ENCODE assay signal across 8 mouse cellular contexts in genomic region chr11:101083083-101083697, GRCm38 (mm10). TPM values are rescaled to one million over a fixed set of nuclear protein-coding genes. Genes with fewer than 3 reads are reported as not detected.
DNase-seq lines count a peak whose midpoint lies in the region; ATAC-seq and TF ChIP-seq lines count a peak whose summit lies in the region.

No protein-coding gene starts in this region.

- peaks cover 10% of the 10 kb centered on the region; the same call in 1 of the 2 replicates for H3K36me3 ChIP-seq in kidney, postnatal 0 days (ENCODE audit: insufficient read depth, low read length)
- H3K36me3 ChIP-seq in midbrain, embryonic 14.5 days (ENCODE audit: control insufficient read depth, insufficient read depth, low read length) = peaks cover 10% of the 10 kb centered on the region

- TF ChIP-seq CTCF in kidney, postnatal 0 days (IDR thresholded peaks at IDR 0.05; ENCODE audit: low read depth) = no peak

- H3K4me1 ChIP-seq in kidney, postnatal 0 days (replicated peaks; ENCODE audit: insufficient read depth, low read length) = peaks cover 32% of the 10 kb centered on the region
- peaks cover 32% of the 10 kb centered on the region for H3K4me1 ChIP-seq in midbrain, embryonic 14.5 days (ENCODE audit: control insufficient read depth, insufficient read depth, low read length)

- H3K4me3 ChIP-seq in kidney, postnatal 0 days (replicated peaks; ENCODE audit: low read depth, low read length) = peak overlapping the region; percentile 72
- H3K4me3 ChIP-seq in midbrain, embryonic 14.5 days (replicated peaks; ENCODE audit: low read depth, low read length) = peak overlapping the region; percentile 68

- DNase-seq in adrenal gland, adult 2 months = peak; percentile 67
- no peak for DNase-seq in adrenal gland, postnatal 25 days
- DNase-seq in thymus, postnatal 4 days = peak; percentile 31
- no peak for DNase-seq in thymus, postnatal 36 days
- DNase-seq in kidney, postnatal 0 days (ENCODE audit: low spot score) = no peak
- DNase-seq in midbrain, embryonic 14.5 days = no peak
- no peak for DNase-seq in right cerebral cortex, adult 2 months (ENCODE audit: low spot score in 2 of 2)
- no peak for DNase-seq in left cerebral cortex, adult 8-10 months (ENCODE audit: low spot score in 2 of 2)

- no peaks in the 10 kb centered on the region for H3K9me3 ChIP-seq in kidney, postnatal 0 days (replicated peaks; ENCODE audit: low read length)
- no peaks in the 10 kb centered on the region for H3K9me3 ChIP-seq in midbrain, embryonic 14.5 days (ENCODE audit: control insufficient read depth, low read length)

- peak overlapping the region; percentile 86 for H3K4me2 ChIP-seq in kidney, postnatal 0 days (ENCODE audit: low read length)
- peak overlapping the region; percentile 100 for H3K4me2 ChIP-seq in midbrain, embryonic 14.5 days (ENCODE audit: low read length)

- peak overlapping the region; percentile 93 for H3K27ac ChIP-seq in kidney, postnatal 0 days
- peak overlapping the region; percentile 89 for H3K27ac ChIP-seq in midbrain, embryonic 14.5 days (replicated peaks; ENCODE audit: low read depth, low read length)

- 30% methylated on average over 19 of the region's 19 CpGs for WGBS in kidney, postnatal 0 days
- WGBS in midbrain, embryonic 14.5 days = 37% methylated on average over 19 of the region's 19 CpGs

- peaks cover 26% of the 10 kb centered on the region for H3K27me3 ChIP-seq in kidney, postnatal 0 days (ENCODE audit: insufficient read depth, low read length)
- peaks cover 31% of the 10 kb centered on the region for H3K27me3 ChIP-seq in midbrain, embryonic 14.5 days (ENCODE audit: control insufficient read depth, insufficient read depth, low read length)

- ATAC-seq in kidney, postnatal 0 days (replicated peaks; ENCODE audit: low FRiP score, low read depth) = peak; percentile 26
- ATAC-seq in midbrain, embryonic 14.5 days (ENCODE audit: low FRiP score, low TSS enrichment) = no peak; the same call in 1 of the 2 replicates

- H3K9ac ChIP-seq in kidney, postnatal 0 days (ENCODE audit: low read depth, low read length) = peak overlapping the region; percentile 83
- H3K9ac ChIP-seq in midbrain, embryonic 14.5 days (replicated peaks; ENCODE audit: low read length) = peak overlapping the region; percentile 84

RNA-seq across cellular contexts. Expression of gene Coasy, which starts 0.8 kb away (rescaled TPM):
- 10 to 100 TPM; 86.9 to 90.5 TPM for total RNA-seq in adrenal gland, adult 2 months (2021)
- 178 and 187 TPM in 2 replicates for polyA plus RNA-seq in adrenal gland, adult 2 months (2012; rRNA removed)
- total RNA-seq in adrenal gland, postnatal 25 days (2021) = 93.5 and 115 TPM in 2 replicates
- 55.3 and 55.9 TPM in 2 replicates for polyA plus RNA-seq in kidney, postnatal 0 days (2015; fragmentation: Nextera tagmentation; extraction: Ambion mirVana)
- 43.6 and 44.4 TPM in 2 replicates for polyA plus RNA-seq in midbrain, embryonic 14.5 days (2014; fragmentation: Nextera tagmentation; extraction: Ambion mirVana)
- total RNA-seq in left cerebral cortex, adult 8-10 months (2022) = 10 to 100 TPM; 20.7 to 26.2 (median 23.7) TPM

RNA-seq across cellular contexts. Expression of gene Mlx, which starts 3.9 kb away (rescaled TPM):
- 10 to 100 TPM; 57.8 to 72.3 TPM for total RNA-seq in adrenal gland, adult 2 months (2021)
- 36.3 and 42.4 TPM in 2 replicates for polyA plus RNA-seq in adrenal gland, adult 2 months (2012; rRNA removed)
- total RNA-seq in adrenal gland, postnatal 25 days (2021) = 55.2 and 70.0 TPM in 2 replicates
- polyA plus RNA-seq in kidney, postnatal 0 days (2015; fragmentation: Nextera tagmentation; extraction: Ambion mirVana) = 45.7 and 46.0 TPM in 2 replicates
- 92.9 and 100 TPM in 2 replicates for polyA plus RNA-seq in midbrain, embryonic 14.5 days (2014; fragmentation: Nextera tagmentation; extraction: Ambion mirVana)
- total RNA-seq in left cerebral cortex, adult 8-10 months (2022) = 10 to 100 TPM; 31.1 to 41.9 (median 37.1) TPM

RNA-seq across cellular contexts. Expression of gene Hsd17b1, which starts 5.0 kb away (rescaled TPM):
- total RNA-seq in adrenal gland, adult 2 months (2021) = 1 to 10 TPM; 1.1 to 2.5 TPM
- 2.1 and 2.3 TPM in 2 replicates for polyA plus RNA-seq in adrenal gland, adult 2 months (2012; rRNA removed)
- total RNA-seq in adrenal gland, postnatal 25 days (2021) = 2.6 and 3.3 TPM in 2 replicates
- polyA plus RNA-seq in kidney, postnatal 0 days (2015; fragmentation: Nextera tagmentation; extraction: Ambion mirVana) = 0.13 and 0.42 TPM in 2 replicates
- polyA plus RNA-seq in midbrain, embryonic 14.5 days (2014; fragmentation: Nextera tagmentation; extraction: Ambion mirVana) = 0.16 and 0.43 TPM in 2 replicates
- 1 to 10 TPM in 1 of 4 experiments, under 1 TPM in 3; 0.46 to 1.8 (median 0.60) TPM for total RNA-seq in left cerebral cortex, adult 8-10 months (2022)

RNA-seq across cellular contexts. Expression of gene Psmc3ip, which starts 12.0 kb away (rescaled TPM):
- 1 to 10 TPM; 3.6 to 5.9 TPM for total RNA-seq in adrenal gland, adult 2 months (2021)
- 0.38 and 0.71 TPM in 2 replicates for polyA plus RNA-seq in adrenal gland, adult 2 months (2012; rRNA removed)
- 7.1 and 9.4 TPM in 2 replicates for total RNA-seq in adrenal gland, postnatal 25 days (2021)
- 23.2 and 26.4 TPM in 2 replicates for polyA plus RNA-seq in kidney, postnatal 0 days (2015; fragmentation: Nextera tagmentation; extraction: Ambion mirVana)
- polyA plus RNA-seq in midbrain, embryonic 14.5 days (2014; fragmentation: Nextera tagmentation; extraction: Ambion mirVana) = 19.2 and 19.6 TPM in 2 replicates
- 1 to 10 TPM; 2.2 to 4.7 (median 3.8) TPM for total RNA-seq in left cerebral cortex, adult 8-10 months (2022)

RNA-seq across cellular contexts. Expression of gene Naglu, which starts 13.4 kb away (rescaled TPM):
- 10 to 100 TPM; 38.0 to 42.5 TPM for total RNA-seq in adrenal gland, adult 2 months (2021)
- 102 and 120 TPM in 2 replicates for polyA plus RNA-seq in adrenal gland, adult 2 months (2012; rRNA removed)
- total RNA-seq in adrenal gland, postnatal 25 days (2021) = 39.3 and 54.1 TPM in 2 replicates
- 26.5 and 28.0 TPM in 2 replicates for polyA plus RNA-seq in kidney, postnatal 0 days (2015; fragmentation: Nextera tagmentation; extraction: Ambion mirVana)
- polyA plus RNA-seq in midbrain, embryonic 14.5 days (2014; fragmentation: Nextera tagmentation; extraction: Ambion mirVana) = 9.5 and 9.8 TPM in 2 replicates
- 10 to 100 TPM; 10.4 to 18.5 (median 12.8) TPM for total RNA-seq in left cerebral cortex, adult 8-10 months (2022)

Comparison
In these comparisons a context has a peak if more than half of its experiments do, and no peak if none do; other contexts are left out.
1. DNase-seq: peak in adrenal gland, adult 2 months (single experiment) and thymus, postnatal 4 days (single experiment); none in adrenal gland, postnatal 25 days (single experiment), thymus, postnatal 36 days (0 of 2), kidney, postnatal 0 days (single experiment), midbrain, embryonic 14.5 days (single experiment), right cerebral cortex, adult 2 months (0 of 2) and left cerebral cortex, adult 8-10 months (0 of 2).